Mouse (Mus musculus): ENCODE results near the gene Ube2k. TPM values are rescaled to one million over a fixed set of nuclear protein-coding genes. Genes with fewer than 3 reads are reported as not detected.
"Not testable (repeated sequence)": the region's sequence is repeated elsewhere in the genome, so short reads cannot be mapped to it uniquely, and the experiment has no call there.

The Ube2k gene
- 100 to 1,000 TPM; 130 to 134 TPM for total RNA-seq (2021)

GRCm38 (mm10) chr5:65536751-65537419 lies at the start of gene Ube2k, which contains the start of gene Smim14:
Gene Ube2k (plus strand): TSS chr5:65537233.
Gene Smim14 (minus strand): TSS chr5:65537184.
- DNase-seq (ENCODE audit: extremely low spot score in 1 of 2, low spot score in 1 of 2): peak; percentile 89 to 93

- DNase-seq (ENCODE audit: extremely low spot score in 1 of 2, low spot score in 1 of 2): no peak
Measured at GRCm38 (mm10) chr5:65487381-65487780, 49.7 kb upstream of the Ube2k start.

GRCm38 (mm10) chr5:65488725-65489124 lies 48.3 kb upstream of the Ube2k start:
- no peak for DNase-seq (ENCODE audit: extremely low spot score in 1 of 2, low spot score in 1 of 2)

- DNase-seq (ENCODE audit: extremely low spot score in 1 of 2, low spot score in 1 of 2): no peak
Measured at GRCm38 (mm10) chr5:65489830-65490229, 47.2 kb upstream of the Ube2k start.

GRCm38 (mm10) chr5:65491767-65492715 lies 45.0 kb upstream of the Ube2k start:
- DNase-seq (ENCODE audit: extremely low spot score in 1 of 2, low spot score in 1 of 2): peak; percentile 48 to 54

- peak; percentile 85 to 90 for DNase-seq (ENCODE audit: extremely low spot score in 1 of 2, low spot score in 1 of 2)
Measured at GRCm38 (mm10) chr5:65492716-65493531, 44.1 kb upstream of the Ube2k start, which contains the start of gene Gm43552. Gene Gm43552 (minus strand): TSS chr5:65492833.

GRCm38 (mm10) chr5:65500231-65500630 lies 36.8 kb upstream of the Ube2k start:
- DNase-seq (ENCODE audit: extremely low spot score in 1 of 2, low spot score in 1 of 2): no peak

- DNase-seq (ENCODE audit: extremely low spot score in 1 of 2, low spot score in 1 of 2): no peak
Measured at GRCm38 (mm10) chr5:65501407-65501806, 35.6 kb upstream of the Ube2k start.

- DNase-seq (ENCODE audit: extremely low spot score in 1 of 2, low spot score in 1 of 2): no peak
Measured at GRCm38 (mm10) chr5:65505786-65506185, 31.2 kb upstream of the Ube2k start.

- no peak for DNase-seq (ENCODE audit: extremely low spot score in 1 of 2, low spot score in 1 of 2)
Measured at GRCm38 (mm10) chr5:65508395-65508794, 28.6 kb upstream of the Ube2k start.

- DNase-seq (ENCODE audit: extremely low spot score in 1 of 2, low spot score in 1 of 2): no peak
Measured at GRCm38 (mm10) chr5:65513506-65513905, 23.5 kb upstream of the Ube2k start.

GRCm38 (mm10) chr5:65514635-65515278 lies 22.3 kb upstream of the Ube2k start:
- DNase-seq (ENCODE audit: extremely low spot score in 1 of 2, low spot score in 1 of 2): no peak

- no peak for DNase-seq (ENCODE audit: extremely low spot score in 1 of 2, low spot score in 1 of 2)
Measured at GRCm38 (mm10) chr5:65521803-65522202, 15.2 kb upstream of the Ube2k start.

GRCm38 (mm10) chr5:65524831-65525230 lies 12.2 kb upstream of the Ube2k start:
- no peak for DNase-seq (ENCODE audit: extremely low spot score in 1 of 2, low spot score in 1 of 2)

- no peak for DNase-seq (ENCODE audit: extremely low spot score in 1 of 2, low spot score in 1 of 2)
Measured at GRCm38 (mm10) chr5:65525674-65526443, 11.2 kb upstream of the Ube2k start.

GRCm38 (mm10) chr5:65531283-65531682 lies 5.8 kb upstream of the Ube2k start:
- no peak for DNase-seq (ENCODE audit: extremely low spot score in 1 of 2, low spot score in 1 of 2)

GRCm38 (mm10) chr5:65534496-65534895 lies 2.5 kb upstream of the Ube2k start:
- no peak for DNase-seq (ENCODE audit: extremely low spot score in 1 of 2, low spot score in 1 of 2)

- no peak for DNase-seq (ENCODE audit: extremely low spot score in 1 of 2, low spot score in 1 of 2)
Measured at GRCm38 (mm10) chr5:65535457-65536067, 1.5 kb upstream of the Ube2k start.

GRCm38 (mm10) chr5:65536068-65536465 lies 966 bp upstream of the Ube2k start:
- DNase-seq (ENCODE audit: extremely low spot score in 1 of 2, low spot score in 1 of 2): not testable (repeated sequence)
